Mouse (Mus musculus): ENCODE data around the gene Dlgap1.

The Dlgap1 gene

DNA sequence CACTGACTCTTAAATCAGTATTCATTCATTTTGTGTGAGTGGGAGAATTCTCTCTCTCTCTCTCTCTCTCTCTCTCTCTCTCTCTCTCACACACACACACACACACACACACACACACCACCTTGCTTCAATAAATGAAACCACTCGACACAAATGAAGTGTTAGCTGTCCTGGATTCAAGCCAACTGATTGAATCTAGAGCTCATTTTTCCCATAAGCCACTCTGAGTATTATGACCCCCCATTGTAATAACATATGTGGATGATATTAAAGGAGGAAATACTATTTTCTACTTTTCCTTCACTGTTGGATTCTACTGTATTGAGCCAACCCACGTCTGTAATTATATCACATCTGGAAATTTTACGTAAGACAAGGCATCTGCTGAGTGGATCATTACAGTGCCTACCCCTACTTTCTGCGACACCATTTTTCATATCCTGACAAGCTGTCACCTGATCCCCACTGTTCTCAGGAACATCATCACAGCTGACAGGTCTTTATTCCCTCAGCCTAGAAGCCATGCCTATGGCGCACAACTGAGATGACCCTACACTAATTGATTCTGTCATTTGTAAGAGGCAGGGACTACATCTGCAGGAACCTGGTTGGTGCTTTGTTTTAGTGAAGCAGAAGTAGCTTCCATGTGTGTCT is 645.7 kb downstream of the Dlgap1 start:
- no peak for DNase-seq (ENCODE audit: low read depth, low spot score)

DNA sequence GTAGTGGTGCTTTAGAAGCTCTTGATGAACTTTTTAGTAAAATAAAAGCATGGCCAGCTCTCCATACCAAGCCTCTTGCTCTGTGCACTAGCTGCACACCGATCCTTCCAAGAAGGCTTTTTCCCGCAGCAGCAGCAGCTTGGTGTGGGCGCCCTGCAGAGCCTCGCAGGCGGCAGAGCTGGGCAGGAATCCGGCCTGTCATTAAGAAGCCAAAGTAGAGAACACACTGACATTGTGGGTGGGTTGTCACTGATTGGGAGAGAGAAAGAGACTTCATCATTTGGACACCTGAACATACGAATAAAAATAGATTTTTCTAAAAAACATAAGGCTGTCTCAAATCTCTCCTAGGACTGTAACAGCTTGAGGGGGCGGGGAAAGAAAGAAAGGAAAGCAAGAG is 653.6 kb downstream of the Dlgap1 start:
- DNase-seq (ENCODE audit: low read depth, low spot score): no peak

DNA sequence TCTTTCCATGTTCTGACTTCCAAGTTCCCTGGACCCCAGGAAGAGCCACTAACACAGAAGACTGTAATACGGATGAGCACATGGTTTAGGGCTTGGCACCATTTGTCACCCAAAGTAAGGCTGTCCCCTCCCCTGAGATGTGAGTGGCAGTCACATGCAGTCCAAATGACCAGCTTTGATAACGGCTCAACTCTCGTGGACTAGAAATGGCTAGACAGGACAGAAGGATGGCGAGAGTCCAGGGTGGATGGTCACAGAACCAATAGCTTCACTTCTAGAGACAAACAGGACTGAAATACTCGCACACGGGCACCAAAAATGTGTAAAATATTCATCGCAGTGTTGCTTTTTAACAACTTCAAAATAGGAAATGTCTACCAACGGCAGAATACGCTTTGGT is 657.5 kb downstream of the Dlgap1 start:
- no peak for DNase-seq (ENCODE audit: low read depth, low spot score)

DNA sequence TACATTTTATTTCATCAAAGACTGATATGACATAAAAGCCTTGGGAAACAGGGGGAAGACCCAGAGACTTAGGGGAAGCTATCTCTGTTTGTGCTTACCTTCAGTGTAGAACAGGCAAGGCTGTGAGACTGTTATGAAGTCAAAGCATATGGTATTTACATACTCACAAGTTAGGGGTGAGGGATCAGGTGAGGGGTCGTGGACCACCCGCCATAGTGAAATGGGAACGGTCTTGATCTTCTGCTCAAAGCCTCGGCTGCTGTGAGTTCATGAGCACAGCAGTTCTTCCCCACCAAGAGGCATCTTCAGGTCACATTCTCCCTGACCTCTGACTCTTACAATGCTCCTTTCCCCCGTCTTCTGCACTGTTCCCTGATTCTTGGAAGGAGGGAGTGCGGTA is 658.1 kb downstream of the Dlgap1 start:
- no peak for DNase-seq (ENCODE audit: low read depth, low spot score)

DNA sequence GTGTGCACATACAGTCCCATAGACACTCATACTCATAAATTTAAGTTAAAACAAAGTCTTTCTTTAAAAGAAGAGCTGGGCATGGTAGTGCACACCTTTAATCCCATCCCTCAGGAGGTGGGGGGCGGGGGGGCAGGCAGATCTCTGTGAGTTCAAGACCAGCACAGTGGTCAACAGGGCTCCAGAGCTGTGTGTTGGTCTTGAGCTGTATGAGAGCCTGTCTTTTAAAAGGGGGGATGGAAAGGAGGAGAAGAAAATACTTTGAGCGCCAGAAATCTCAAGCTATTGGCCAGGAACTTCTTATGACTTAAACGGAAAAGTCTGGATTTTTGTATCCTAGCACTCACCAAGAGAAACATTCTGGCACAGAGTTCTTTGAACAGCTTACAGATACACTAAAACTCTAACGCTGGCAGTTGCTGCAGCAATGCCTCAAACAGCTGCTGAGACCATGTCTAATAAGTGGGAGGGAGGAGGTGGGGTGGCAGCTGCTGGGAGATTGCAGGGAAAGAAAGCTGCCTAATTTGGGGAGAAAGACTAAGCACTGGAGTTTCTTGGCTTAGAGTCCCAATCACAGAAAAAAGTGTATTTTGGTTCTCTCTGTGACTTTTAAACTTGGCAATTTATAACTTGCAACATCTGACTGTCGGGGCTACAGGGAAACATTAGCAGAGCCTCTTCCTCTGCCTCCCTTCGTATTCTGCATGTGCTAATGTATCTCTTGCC is 660.9 kb downstream of the Dlgap1 start:
- no peak for DNase-seq (ENCODE audit: low read depth, low spot score)

DNA sequence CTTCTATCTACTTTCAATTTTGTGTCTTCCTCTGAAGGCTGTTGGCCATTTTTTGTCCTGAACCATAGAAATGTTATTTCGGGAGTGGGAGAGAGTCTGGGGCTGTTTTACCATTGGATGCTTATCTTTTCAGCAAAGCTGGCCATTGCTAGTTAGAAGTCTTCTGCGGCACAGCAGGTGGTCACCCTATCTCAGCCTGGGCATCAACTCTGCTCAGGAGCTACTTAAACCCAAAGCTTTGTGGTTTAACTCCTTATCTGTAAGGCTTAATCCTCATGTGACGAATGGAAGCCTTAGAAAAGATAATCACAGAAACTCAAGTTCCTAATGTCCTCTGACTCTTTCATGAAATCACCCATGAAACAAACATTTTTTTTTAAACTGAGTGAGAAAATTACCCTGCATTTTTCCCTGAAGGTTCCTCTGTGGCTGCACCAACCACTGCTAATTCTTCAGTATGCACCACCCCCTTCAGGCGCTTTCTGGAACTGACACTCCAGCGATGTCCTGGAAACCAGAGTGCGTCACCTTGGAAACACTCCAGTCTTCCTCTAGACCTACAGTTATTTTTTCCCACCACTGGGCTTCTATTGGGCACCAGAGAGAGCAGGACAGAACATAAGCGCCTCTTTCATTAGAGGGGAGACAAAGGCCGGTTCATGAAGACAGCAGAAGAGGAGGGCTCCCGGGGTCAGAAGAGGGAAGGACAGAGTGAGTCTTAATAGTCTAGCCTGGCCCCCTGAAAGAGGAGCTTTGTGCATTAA is 664.5 kb downstream of the Dlgap1 start:
- peak; percentile 43 for DNase-seq (ENCODE audit: low read depth, low spot score)

DNA sequence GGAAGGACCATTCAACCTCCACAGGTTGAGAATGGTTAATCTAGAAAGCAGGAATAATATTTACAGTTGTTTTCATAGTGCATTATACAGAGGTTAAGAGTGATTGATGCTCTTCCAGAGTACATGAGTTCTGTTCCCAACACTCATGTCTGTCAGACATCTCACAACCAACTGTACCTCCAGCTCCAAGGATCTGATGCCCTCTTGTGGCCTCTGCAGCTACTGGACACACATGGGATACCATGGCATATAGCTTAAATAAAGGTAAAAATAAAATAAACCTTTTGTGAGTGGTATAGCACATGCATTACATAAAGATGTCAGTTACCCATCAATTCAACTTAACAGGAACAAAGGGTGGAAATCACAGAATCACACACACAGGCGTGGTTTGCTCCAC is 674.3 kb downstream of the Dlgap1 start:
- DNase-seq (ENCODE audit: low read depth, low spot score): no peak

DNA sequence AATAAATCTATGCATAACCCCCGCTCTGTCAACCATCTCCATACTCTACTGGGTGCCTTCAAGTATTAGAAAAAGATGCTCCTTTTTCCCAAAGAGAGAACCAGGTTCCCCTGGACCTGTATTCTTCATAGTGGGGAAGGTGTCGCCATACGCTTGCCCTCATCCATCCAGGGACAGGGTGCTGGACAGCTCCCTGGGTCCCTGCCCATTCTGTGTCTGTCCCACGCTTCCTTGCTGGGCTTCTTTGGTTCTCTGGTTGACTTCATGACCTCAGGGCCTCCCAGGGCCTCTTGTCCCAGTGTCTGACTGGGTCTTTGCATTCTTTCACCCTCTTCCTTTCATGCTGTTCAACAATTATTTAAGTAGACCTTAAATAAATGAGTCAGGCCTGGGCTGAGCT is 677.8 kb downstream of the Dlgap1 start:
- no peak for DNase-seq (ENCODE audit: low read depth, low spot score)

DNA sequence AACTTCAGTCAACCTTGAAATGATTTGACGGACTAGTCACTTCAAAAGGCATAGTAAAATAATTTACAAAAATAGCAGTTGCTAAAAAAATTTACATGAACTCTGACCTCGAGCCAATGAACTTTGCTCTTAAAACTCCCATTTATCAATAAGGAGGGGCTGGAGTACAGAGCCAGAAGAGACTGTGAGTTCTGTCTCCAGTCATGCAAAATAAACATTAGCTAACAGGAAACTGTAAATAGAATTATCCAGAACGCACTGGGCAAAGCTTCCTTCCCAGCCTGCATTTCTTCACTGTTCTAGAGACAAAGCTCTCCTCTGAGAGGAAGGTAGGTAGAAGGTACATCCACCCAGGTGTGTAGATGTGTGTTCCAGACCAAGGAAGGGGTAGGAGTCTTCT is 692.5 kb downstream of the Dlgap1 start:
- DNase-seq (ENCODE audit: low read depth, low spot score): no peak

DNA sequence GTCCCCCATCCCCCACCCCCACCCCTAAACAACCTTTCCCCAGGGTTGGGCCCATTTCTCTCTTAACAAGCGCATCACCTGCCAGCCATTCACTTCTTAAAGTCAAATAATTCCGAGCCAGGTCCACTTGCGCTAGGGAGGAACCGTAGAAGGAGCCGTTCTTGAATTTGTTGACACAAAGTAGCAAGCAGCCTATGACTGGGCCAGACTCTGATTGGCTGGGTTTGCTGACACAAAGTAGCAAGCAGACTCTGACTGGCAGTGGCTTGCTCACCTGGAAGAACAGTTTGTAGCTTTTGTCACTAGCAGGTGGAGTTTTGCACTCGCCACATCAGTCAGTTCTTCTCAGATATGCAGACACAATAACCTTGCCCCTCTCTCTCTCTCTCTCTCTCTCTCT is 695.1 kb downstream of the Dlgap1 start:
- DNase-seq (ENCODE audit: low read depth, low spot score): no peak

DNA sequence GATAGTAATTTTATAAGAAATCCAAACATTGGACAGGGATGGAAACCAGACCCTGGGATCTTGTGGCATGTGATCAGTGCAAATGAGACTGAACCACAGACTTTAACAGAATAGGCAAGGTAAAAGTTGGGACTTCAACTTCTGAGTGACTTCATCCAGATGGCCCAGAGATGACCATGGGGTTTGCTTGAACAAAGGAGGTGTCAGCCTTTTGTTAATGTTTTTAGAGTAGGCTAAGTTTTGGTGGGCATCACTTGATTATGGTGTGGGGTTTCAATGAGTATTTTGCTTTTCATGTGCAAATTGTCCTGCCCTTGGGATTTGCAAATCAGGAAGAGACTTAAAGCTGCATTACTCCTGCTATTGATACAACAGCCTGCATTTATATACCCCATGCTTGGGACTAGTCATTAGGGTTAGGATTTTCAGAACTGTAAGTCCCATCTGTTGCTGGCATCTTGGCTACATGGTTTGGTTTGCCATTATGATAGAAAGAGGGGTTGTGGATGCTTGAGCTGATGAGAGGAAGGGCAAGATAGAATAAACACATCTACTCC is 695.7 kb downstream of the Dlgap1 start:
- no peak for DNase-seq (ENCODE audit: low read depth, low spot score)

DNA sequence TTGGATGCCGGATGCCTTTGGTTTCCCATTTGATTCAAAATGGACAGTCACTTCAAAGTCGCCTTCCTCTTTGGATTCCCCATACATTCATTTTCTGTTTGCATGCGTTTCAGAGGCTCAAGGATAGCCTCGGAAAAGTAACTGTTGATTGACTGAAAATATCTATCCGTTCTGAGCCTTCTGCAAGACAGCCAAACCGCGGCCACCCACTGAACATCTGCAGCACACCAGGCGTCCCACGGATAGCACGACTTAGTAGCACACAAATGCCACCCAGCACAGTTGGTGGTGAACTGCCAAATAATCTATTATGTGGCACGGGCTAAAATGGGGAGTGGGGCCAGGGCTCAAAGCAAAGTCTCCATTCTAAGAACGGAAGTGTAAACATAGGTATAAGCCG is 705.1 kb downstream of the Dlgap1 start:
- no peak for DNase-seq (ENCODE audit: low read depth, low spot score)

DNA sequence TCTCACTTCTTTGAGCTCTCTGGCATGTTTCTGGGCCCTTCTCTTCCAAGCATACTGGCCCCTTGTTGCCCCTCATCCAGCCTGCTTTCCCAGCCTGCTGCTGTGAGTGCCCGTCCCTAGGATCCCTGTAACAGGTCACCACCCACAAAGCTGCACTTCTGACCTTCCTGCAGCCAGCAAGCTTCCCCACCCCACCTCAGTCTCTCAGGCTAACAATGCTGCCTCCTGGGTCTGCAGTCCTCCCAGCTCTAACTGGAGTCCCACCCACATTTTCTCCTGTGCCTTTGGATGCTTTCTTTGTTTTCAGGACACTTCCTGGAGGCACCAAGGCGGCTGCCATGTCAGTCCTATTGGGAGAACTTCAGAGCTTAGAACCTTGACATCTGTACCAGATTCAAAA is 707.6 kb downstream of the Dlgap1 start:
- DNase-seq (ENCODE audit: low read depth, low spot score): peak; percentile 20

DNA sequence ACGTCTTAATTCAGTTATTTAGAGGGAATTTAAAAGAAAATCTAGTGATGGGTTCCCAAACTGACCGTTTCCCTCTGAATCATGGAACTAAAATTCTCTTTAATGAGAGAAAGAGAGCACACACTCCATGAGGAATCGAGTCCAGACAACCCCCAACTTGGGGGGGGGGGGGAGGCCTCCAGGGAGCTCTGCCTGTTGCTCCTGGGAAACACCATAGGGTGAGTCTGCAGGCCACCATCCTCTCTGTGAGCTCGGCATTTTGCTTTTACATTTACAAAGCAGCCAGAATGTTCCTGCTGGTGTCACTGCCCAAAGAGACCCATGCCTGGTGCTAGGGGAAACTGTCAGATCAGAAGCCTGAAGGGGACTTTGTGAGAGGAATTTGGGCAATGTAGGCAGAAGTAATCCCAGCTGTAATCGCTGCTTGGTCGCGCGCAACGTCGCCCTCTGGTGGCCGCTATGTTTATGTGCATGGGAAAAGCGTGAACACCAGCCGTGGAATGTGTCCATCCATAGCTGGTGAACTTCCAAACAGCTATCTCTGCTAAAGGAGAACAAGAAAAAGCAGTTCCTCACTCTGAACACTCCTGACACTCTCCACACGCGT is 714.8 kb downstream of the Dlgap1 start:
- DNase-seq (ENCODE audit: low read depth, low spot score): peak; percentile 34

DNA sequence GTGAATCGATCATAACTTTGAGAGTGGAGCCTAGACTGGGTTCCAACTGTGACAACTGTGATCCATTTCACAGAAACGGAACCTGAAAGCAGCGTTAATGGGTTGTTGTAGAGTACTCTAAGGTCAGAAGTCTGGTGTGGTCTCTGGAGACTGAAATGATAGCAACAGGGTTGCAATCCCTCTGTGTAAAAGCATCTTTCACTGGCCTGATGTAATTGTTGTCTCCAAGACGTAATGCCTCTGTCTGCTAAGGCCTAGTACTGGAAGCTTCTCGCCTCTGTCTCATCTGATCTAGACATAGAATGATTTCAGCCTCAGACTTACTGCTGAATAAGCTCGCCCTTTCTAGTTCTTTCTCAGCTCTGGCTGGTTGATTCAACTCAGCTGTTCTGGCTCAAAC is 721.3 kb downstream of the Dlgap1 start:
- DNase-seq (ENCODE audit: low read depth, low spot score): no peak

DNA sequence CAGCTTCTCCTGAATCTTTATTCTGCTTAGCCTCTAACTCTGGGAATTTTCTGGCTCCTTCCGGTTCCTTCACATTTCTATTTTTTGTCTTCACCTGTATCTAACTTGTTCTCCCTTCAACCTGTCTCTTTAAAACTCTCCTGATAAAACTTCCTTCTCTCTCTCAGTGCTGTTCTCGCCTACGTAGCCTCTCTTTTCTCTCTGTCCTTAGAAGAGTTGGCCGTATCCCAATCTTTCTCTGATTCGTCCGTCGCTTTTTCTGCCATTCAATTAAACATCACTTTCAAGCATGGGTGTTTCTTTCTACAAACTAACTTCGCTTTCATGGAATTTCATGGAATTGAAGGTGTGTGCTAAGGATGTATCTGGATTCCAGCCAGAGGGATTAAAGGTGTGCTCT is 721.7 kb downstream of the Dlgap1 start:
- DNase-seq (ENCODE audit: low read depth, low spot score): no peak

DNA sequence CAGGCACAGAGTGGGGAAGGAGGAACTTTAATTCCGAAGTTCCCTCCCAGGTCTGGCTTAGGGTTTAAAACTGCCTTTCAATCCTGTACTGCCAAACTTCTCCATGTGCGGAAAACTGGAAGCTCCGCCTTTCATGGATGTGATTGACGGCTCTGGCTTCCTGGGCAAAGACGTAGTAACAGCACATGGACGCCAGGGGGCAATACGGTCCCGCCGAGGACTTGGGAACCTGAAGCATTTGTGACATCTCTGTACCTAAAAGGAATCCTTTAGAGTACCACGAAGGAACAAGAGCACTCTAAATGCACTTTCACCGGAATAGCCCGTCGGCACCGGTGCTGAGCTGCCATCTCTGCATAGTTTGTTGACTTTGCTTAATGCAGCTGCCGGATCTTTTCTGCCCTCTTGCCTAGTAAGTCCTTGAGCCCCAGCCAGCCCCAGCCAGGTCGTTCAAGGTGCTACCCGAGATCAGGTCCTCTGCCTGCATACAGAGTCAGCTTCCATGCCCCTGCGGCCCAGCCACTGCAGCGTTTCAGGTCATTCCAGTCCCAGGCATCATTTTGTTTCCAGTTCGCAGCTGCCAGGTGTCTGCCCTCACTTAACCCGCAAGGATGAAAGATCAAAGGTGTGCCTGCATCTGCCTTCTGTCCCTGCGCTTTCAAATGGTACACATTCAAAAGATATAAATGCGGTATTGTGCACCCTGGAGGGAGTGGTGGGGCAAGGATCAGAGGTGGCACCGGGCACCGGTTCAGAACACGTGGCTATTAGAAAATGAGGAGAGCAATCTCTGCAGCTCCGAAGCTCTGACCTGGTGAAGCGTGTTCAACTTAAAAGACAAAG is 738.3 kb downstream of the Dlgap1 start:
- peak; percentile 67 for DNase-seq (ENCODE audit: low read depth, low spot score)

DNA sequence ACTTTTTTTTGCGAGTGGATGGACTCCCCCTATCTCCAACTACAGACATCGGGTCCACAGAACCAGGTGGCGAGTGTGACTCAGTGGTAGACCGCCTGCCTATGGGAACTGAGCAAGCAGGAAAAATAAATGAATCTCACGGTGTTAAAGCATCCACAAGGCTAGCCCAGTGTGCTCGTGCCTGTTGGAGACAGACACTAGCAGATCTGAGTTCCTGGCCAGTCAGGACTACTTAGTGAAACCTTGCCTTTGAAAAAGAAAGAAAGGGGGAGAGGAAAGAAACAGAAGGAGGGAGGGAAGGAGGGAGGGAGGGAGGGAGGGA is 738.9 kb downstream of the Dlgap1 start:
- DNase-seq (ENCODE audit: low read depth, low spot score): no peak

DNA sequence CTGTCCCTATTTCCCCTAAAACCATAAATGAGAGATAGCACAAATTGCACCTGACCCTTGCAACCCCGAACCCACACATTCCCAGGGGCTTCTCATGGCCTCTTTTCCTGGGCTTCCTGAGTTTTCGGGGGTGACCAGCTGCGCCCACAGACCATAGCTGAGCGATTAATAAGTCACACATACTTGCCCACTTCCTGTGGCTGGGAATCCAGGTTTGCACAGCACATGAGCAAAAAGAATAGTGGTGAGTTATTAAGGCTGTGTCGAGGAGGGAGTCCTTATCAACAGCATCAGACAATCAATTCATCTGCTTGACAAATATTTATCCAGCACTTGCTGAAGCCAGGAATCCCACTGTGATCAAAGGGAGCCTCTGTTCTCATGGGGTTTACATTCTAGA is 740.7 kb downstream of the Dlgap1 start:
- no peak for DNase-seq (ENCODE audit: low read depth, low spot score)

DNA sequence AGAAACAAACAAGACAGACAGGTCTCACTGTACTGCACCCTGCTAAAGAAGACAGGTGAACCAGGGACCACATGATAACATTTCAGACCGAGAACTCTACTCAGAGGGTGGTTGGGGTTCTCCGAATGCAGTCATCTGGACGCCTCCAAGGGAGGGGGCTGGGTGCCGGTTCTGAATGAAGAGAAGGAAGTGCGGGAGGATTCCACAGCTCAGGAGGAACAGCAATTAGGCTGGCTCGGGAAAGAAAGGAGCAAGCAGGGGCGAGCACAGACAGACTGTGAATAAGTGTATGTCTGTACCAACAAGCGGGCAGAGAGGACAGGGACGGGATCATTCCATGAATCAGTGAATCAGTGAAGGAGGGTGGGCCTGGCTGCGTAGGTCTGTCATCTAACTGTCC is 744.6 kb downstream of the Dlgap1 start:
- no peak for DNase-seq (ENCODE audit: low read depth, low spot score)

DNA sequence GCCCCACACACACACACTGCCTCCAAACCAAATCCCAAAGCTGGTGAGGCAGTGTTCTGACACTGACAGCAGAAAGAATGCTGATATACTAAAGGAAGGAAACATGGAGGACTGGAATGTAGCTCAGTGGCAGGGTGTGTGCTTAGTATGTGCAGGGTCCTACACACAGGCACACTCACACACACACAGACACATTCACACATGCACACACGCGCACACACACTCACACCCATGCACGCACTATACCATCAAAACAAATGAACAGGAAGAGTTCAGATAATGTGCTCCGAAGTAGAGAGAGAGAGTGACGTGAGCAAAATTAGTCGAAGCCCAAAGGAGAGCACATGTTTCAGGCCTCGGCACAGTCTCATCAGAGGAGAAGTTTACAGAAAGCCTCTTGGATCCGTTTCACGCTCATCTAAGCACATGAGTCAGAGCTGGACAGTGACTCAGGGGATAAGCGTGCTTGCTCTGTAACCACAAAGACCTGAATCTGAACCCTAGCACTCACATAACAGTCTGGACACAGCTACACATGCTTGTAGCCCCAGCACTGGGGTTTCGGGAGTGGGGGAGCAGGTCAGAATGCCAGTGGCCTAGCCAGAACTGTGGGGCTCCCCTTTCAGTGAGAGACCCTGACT is 750.9 kb downstream of the Dlgap1 start:
- DNase-seq (ENCODE audit: low read depth, low spot score): no peak
